Mouse (Mus musculus) spleen, postnatal 0 days (tissue): ENCODE measurements around the gene Lin9. TPM values are rescaled to one million over a fixed set of nuclear protein-coding genes. Genes with fewer than 3 reads are reported as not detected.

Experiments used
- polyA plus RNA-seq: library from polyadenylated mRNA; unstranded; fragments of >200 nt; fragmentation: Nextera tagmentation; extraction: Ambion mirVana; gene quantifications from 2 replicates; pipeline ENCODE4 v1.2.1, GENCODE M21; 2015

Lin9 gene
- polyA plus RNA-seq: 12.7 and 13.4 TPM in 2 replicates

GRCm38 (mm10) chr1:180641137-180641517 lies at the start of gene Lin9:
TSS of gene Lin9 (plus strand) at chr1:180641150.

GRCm38 (mm10) chr1:180696626-180697352 lies 55.8 kb downstream of the Lin9 start, which contains the start of gene Mixl1:
TSS of gene Mixl1 (minus strand) at chr1:180697034.

GRCm38 (mm10) chr1:180725704-180726179 lies 84.8 kb downstream of the Lin9 start, which contains the start of gene Acbd3:
TSS of gene Acbd3 (plus strand) at chr1:180726043.

Other genes starting within 250 kb of the Lin9 start
- gene Stum, start 157.6 kb upstream of the Lin9 start, polyA plus RNA-seq: 0.55 and 0.58 TPM in 2 replicates
- 52.5 and 55.9 TPM in 2 replicates for gene Parp1, start 72.2 kb upstream of the Lin9 start, polyA plus RNA-seq
- gene Mixl1, start 55.9 kb downstream of the Lin9 start, polyA plus RNA-seq: not detected in 2 replicates
- gene Acbd3, start 84.9 kb downstream of the Lin9 start, polyA plus RNA-seq: 11.3 and 13.9 TPM in 2 replicates
- gene H3f3a, start 172.8 kb downstream of the Lin9 start, polyA plus RNA-seq: 2,428 and 2,593 TPM in 2 replicates
- gene Sde2, start 210.0 kb downstream of the Lin9 start, polyA plus RNA-seq: 25.3 and 27.8 TPM in 2 replicates